Mouse (Mus musculus): Measurements from ENCODE around the gene Mcm2.

Gene Mcm2

DNA sequence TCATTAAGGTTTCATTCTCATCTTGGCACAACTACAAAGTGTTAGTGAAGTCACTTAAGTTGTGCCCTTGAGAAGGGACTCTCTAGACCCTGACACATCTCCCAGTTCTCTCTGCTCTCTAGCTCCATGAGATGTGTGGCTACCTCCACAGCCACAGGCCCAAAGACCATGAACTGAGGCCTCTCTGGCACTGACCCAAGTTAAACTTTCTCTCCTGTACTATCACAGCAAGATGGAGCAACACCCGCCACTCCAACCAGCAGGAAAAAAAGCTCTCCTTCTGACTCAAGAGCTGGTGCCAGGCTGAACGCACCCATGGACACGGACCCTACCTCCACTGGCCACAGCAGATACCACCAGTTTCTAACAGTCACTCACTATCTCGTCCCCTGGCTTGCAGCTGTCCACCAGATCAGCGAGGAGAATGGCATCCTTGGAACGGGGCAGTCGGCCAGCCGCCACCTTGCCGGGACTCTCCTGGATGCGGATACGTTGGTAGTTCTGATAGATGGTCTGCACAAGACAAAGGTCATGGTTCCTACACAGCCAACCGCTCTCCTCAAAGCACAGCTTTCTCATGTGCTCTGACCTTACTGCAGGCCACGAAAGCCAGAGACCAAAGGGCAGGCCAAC lies 9.1 kb downstream of the Mcm2 start:
- no peak for DNase-seq (ENCODE audit: low spot score in 2 of 2)

DNA sequence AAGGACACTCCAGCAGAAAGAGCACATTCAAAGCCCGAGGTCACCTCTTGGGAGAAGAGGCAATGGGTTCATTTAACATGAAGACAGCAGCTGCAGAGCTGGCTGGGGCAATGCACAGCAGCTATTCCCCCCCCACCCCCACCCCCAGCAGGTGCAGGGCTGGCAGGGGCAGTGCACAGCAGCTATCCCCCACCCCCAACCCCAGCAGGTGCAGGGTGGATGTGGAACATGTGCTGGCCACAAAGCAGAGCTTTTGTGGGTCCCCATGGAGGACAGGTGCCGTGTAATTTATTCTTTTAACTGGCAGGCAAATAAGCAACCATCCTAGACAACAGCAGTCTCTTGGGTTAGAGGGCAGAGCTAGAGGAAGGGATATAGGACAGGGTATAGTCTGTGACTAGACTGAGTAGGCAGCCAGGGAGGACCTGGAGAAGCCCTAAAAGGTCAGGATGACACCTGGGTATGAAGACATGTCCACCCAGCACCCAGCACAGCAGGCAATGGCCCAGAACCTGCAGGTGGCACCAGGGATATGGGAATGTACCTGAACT lies 12.1 kb downstream of the Mcm2 start:
- no peak for DNase-seq (ENCODE audit: low spot score in 2 of 2)

DNA sequence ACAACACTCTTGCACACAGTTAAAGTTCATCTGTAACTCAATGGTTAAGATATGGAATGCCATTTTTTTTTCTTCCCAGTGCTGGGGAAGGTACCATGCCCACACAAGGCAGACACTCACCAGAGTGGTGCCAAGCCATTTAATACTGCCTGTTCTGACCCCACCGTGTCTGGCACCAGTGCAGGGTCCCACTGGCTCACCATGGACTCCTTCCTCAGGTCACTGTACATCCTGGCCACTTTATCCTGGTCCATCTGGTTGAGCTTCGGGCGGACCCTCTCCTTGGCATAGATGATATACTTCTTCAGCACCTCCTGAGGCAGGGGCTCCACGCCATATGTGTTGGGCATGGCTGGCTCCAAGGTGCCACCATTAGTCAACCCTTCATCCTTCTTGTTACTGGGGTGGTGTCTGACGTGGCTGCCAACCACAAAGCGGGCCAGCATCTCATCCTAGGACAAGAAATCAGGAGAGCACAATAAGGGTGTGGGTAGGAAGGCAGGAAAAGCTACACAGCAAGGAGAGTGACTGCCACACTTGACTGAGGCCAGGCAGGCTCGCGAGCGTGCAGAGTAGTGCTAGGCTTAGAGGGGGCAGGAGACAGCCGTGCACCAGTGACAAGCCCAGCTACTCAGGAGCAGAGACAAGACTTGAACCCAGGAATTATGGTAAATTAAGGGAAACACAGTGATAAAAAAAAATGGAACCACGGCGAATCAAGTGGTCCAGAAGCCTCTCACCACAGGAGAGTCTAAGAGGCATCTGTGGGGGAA lies 12.8 kb downstream of the Mcm2 start:
- DNase-seq (ENCODE audit: low spot score in 2 of 2), result no peak

GRCm38 (mm10) chr6:88884690-88885089 lies 13.9 kb downstream of the Mcm2 start:
- DNase-seq (ENCODE audit: low spot score in 2 of 2), result no peak

- DNase-seq (ENCODE audit: low spot score in 2 of 2), result no peak
These were observed 14.4 kb downstream of the Mcm2 start for GRCm38 (mm10) chr6:88884195-88884594.

GRCm38 (mm10) chr6:88881334-88881733 lies 17.2 kb downstream of the Mcm2 start:
- DNase-seq (ENCODE audit: low spot score in 2 of 2), result no peak

DNA sequence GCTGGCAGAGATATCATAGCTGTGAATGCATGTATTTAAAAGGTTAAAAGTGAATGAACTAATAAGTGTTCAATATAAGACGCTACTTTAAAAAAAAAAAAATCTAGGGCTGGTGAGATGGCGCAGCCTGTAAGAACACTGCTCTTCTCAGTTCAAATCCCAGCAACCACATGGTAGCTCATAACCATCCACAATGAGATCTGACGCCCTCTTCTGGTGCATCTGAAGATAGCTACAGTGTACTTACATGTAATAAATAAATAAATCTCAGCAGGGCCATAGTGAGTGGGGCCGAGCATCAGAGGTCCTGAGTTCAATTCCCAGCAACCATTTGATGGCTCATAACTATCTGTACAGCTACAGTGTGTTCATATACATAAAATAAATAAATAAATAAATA lies 19.1 kb downstream of the Mcm2 start:
- no peak for DNase-seq (ENCODE audit: low spot score in 2 of 2)

- DNase-seq (ENCODE audit: low spot score in 2 of 2), result peak; percentile 74 to 75
These were observed 23.6 kb downstream of the Mcm2 start, which contains the start of gene Podxl2 for GRCm38 (mm10) chr6:88874868-88875508. Gene Podxl2, minus strand, starts transcription at chr6:88875044.

DNA sequence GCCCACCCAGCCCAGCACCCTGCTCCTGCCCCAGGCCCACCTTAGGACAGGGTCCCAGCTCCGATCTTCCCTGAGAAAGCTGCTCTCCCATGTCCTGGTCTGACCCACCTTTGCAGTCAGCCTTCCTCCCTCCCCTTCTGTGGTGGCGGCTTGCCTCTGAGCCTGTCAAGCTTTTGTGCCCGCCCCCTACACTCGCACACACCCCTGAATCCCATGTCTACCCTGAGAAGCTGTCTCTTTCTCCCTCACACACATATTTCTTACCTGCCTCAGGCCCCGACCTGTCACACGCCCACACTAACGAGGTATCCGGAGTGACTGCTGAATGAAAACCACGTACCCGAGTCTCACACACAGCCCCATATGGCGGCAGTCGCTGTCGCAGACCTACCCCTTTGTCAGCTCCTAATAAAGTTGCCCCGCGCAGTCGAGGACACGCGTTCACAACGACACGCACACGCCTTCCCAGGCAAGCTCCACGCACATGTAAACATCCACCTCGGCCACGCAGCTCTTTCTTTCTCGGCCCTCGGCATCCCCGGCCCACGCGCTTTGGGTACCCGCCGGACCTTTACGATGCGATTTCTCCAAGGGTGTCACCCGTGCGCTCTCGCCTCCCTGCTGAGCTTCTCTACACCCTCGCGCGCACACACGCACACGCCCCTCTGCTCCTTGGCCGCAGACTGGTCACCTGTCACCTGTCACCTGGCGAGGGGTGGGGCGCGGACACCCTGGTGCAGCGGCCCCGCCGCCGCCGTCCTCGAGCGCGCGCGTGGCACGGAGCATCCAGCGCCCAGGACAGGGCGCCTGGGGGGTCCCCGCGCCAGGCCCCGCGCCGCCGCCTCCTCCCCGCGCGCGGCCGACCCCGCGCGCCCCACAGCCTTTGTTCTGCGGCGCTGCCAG lies 24.4 kb downstream of the Mcm2 start:
- DNase-seq (ENCODE audit: low spot score in 2 of 2), result peak; percentile 42 to 54

GRCm38 (mm10) chr6:88872811-88873210 lies 25.8 kb downstream of the Mcm2 start:
- no peak for DNase-seq (ENCODE audit: low spot score in 2 of 2)

GRCm38 (mm10) chr6:88871546-88871945 lies 27.0 kb downstream of the Mcm2 start:
- DNase-seq (ENCODE audit: low spot score in 2 of 2), result peak; percentile 69 to 74

GRCm38 (mm10) chr6:88870594-88870993 lies 28.0 kb downstream of the Mcm2 start:
- no peak for DNase-seq (ENCODE audit: low spot score in 2 of 2)

GRCm38 (mm10) chr6:88869459-88869858 lies 29.1 kb downstream of the Mcm2 start:
- DNase-seq (ENCODE audit: low spot score in 2 of 2), result peak; percentile 54 to 55

DNA sequence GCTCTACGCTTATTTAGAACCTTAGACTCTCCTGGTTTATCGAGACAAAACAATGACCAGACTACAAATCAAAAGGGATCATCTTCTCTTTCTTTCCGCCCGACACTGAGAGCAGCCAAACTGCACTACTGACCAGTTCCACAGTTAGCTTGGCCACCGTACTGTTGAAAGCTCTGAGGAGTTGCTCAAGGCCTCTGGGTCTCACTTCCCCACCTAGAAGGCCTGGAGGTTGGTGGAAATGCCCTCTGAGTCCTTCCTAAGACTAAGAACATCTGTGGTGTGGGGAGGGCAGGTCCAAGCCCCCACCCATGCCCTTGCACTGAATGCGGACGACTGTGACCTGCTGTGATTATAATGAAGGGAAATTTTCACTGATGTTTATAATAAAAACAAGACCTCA lies 32.9 kb downstream of the Mcm2 start:
- DNase-seq (ENCODE audit: low spot score in 2 of 2), result no peak

DNA sequence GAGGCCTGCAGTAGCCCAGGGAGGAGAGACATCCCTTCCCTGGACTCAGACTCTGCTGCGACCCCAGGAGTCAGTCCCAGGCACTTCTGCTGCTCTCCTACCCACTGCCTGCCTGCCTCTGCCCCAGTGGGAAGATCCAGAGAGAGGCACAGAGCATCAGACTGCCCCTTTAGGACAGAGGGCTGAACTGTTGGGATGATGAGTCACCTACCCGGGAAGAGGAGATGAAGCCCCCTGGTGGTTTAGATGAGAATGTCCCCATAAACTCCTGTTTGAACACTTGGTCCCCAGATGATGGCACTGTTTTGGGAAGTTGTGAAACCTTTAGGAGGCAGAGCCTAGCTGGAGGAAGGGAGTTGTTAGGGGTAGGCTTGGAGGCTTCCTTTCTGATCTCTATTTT lies 37.7 kb downstream of the Mcm2 start:
- no peak for DNase-seq (ENCODE audit: low spot score in 2 of 2)

GRCm38 (mm10) chr6:88858341-88858740 lies 40.2 kb downstream of the Mcm2 start:
- no peak for DNase-seq (ENCODE audit: low spot score in 2 of 2)

DNA sequence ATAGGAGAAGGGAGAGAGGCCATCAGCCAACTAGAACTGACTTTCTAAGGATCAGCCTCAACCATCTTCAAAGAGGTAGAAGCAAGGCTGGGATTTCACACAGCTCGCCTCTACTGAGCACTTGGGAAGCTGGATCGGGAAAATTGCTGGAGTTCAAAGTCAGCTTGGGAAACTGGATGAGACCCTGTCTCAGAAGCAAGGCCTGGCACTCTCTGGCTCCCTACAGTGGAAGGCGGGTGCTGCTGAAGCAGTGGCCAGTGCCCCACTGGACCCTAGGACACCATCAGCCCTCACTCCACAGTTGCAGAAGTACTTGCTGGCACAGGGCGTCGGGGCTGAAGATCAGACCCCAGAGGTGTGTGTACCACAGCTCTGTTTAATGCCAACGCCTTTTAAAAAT lies 40.8 kb downstream of the Mcm2 start:
- no peak for DNase-seq (ENCODE audit: low spot score in 2 of 2)

DNA sequence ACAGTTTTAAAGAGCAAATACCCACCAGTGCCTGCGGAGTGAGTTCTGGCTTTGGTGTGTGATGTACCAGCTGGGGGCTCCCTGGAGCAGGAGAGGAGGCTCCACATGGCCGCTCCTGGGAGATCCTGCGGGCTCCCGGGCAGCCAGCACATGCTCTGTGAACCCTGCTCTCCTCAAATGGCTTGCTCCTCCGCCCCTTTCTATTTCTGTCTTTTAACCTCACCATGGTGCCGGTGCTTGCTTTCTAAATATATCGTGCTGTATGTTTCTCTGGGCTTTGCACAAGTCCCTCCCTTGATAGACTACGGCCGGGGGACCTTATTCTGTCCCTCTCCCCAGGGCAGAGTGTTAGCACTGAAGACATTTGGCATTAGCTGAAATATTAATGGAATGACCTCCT lies 41.3 kb downstream of the Mcm2 start:
- DNase-seq (ENCODE audit: low spot score in 2 of 2), result no peak

- DNase-seq (ENCODE audit: low spot score in 2 of 2), result peak; percentile 63 to 64
These were observed 42.9 kb downstream of the Mcm2 start for GRCm38 (mm10) chr6:88855636-88856035.

DNA sequence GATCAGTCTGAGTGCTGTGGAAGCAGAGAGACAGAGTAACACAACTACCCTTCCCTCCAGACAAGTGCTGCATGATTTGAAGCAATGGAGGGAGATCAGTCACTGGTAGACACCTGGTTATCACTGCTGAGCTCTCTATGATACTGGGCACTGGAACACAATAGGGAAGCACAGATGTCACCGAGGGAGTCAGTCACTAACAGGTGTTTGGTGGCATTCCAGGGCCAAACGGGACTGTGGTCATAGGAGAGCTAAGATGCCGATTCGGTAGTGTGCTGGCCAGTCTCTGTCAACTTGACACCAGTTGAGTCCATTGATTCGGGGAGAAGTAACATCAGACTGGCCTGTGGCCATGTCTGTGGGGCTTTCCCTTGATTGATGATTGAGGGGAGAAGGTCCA lies 44.1 kb downstream of the Mcm2 start:
- no peak for DNase-seq (ENCODE audit: low spot score in 2 of 2)

DNA sequence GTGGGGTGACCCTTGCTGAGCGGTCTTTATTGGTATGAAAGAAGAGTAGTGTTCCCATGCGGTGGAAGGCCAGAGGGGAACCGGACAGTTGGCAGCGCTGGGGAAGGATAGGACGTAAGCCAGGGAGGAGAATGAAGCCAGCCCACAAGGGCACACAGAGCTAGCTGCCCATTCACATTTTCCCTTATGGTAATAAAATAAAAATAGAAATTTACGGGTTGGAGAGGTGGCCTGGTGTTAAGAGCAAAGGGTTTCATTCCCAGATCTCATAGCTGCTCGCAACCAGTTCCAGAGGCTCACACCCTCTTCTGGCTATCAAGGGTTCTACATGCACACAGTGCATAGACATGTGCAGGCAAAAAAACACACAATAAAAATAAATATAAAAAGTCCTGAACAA lies 48.5 kb downstream of the Mcm2 start:
- DNase-seq (ENCODE audit: low spot score in 2 of 2), result no peak

- no peak for DNase-seq (ENCODE audit: low spot score in 2 of 2)
These were observed 49.3 kb downstream of the Mcm2 start for GRCm38 (mm10) chr6:88849270-88849669.
